Mouse (Mus musculus): ENCODE results near the gene Gas2l2. TPM values are rescaled to one million over a fixed set of nuclear protein-coding genes. Genes with fewer than 3 reads are reported as not detected.

Gas2l2 gene
- polyA plus RNA-seq, 1 experiment = not detected

DNA sequence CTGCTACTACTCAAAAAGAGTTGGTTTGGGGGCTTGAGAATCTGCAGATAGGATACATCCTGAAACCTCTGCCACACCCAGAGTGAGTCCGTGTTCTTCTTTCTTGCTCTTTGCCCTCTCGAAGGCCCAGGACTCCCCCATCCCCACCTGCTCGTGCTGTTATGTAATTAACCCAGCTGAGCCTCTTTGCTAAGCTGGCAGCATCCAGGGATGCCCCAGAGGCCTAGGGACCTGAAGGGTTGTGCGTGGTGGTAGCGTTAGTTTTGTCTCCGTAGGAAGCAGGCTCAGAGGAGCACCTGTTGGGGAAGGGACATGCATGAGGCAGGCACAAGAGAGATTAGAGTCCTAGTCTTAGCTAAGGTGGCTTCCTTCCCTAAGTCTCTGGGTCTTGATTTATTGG is 18.7 kb downstream of the Gas2l2 start:
- H3K36me3 ChIP-seq (ENCODE audit: control insufficient read depth, insufficient read depth, low read length) = no peaks in the 10 kb centered on the region
- H3K27ac ChIP-seq (ENCODE audit: control insufficient read depth, insufficient read depth, low read depth, low read length) = no peak overlapping the region
- H3K27me3 ChIP-seq (ENCODE audit: control insufficient read depth, insufficient read depth, low read length) = no peaks in the 10 kb centered on the region
- peaks cover 6% of the 10 kb centered on the region for H3K4me1 ChIP-seq (ENCODE audit: control insufficient read depth, insufficient read depth, low read length)
- TF ChIP-seq CTCF (IDR thresholded peaks at IDR 0.05; ENCODE audit: control insufficient read depth, insufficient read depth, insufficient replicate concordance, low read depth, low read length) (no peak), POLR2A (IDR thresholded peaks at IDR 0.05; ENCODE audit: control insufficient read depth, low read depth, low read length) (no peak)
- no peak overlapping the region for H3K4me3 ChIP-seq (ENCODE audit: control insufficient read depth, low read depth, low read length)

DNA sequence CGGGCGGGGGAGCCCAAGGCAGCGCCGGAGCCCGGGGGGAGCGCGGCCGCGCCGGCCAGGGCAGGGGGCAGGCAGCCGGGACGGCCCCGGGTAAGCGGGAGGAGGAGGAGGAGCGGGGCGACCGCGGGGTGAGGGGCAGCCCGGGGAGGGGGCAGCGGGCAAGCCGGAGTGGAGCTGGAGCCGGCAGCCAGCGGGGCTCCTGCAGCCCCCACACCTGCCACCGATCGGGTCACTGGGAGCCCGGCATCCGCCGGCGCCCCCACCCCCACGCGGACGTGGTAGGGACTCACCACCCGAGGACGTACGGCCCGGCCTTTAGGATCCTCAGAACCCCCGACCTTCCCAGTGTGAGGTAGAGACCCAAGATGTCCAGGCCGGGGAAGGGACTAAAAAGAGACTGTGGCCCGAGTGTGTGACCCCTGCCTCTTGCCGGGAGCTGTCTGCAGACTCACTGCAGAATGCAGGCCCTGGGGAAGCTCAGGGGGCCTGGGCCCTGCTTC is 19.4 kb downstream of the Gas2l2 start:
- no peaks in the 10 kb centered on the region for H3K36me3 ChIP-seq (ENCODE audit: control insufficient read depth, insufficient read depth, low read length)
- peak overlapping the region; percentile 41 for H3K4me3 ChIP-seq (ENCODE audit: control insufficient read depth, low read depth, low read length)
- no peak overlapping the region for H3K27ac ChIP-seq (ENCODE audit: control insufficient read depth, insufficient read depth, low read depth, low read length)
- no peaks in the 10 kb centered on the region for H3K27me3 ChIP-seq (ENCODE audit: control insufficient read depth, insufficient read depth, low read length)
- TF ChIP-seq CTCF (IDR thresholded peaks at IDR 0.05; ENCODE audit: control insufficient read depth, insufficient read depth, insufficient replicate concordance, low read depth, low read length) (no peak), POLR2A (IDR thresholded peaks at IDR 0.05; ENCODE audit: control insufficient read depth, low read depth, low read length) (no peak)
- H3K4me1 ChIP-seq (ENCODE audit: control insufficient read depth, insufficient read depth, low read length) = peaks cover 6% of the 10 kb centered on the region

DNA sequence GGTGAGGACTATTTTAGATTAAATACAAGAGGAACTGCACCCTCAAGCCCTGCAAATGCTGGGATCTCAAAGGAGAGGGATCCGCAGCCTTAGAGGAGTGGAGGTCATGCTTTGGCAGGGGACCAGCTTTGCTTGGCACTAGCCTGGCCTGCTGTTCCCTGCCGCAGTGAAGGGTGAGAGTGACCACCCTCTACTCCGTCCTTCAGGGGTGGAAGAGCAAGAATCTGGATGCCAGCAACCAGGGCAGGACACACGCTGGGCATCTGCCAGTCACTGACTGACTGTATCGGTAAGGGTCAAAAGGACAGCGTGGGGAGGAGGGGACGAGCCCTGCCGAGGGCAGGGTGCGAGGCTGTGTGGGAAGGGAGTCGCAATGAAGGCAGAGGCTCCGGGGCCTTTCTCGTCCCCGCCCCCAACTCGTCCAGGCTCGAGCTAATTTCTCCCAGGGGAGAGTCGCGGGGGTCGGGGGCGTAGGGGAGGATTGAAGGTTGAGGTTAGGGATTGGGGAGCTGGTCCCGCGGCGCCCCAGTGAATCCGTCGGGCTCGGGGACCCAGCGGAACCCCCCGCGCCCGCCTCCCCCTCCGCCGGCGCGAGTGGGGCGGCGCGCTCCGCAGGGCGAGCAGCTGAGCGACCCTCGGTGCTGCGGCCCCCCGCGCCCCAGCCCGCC is 20.0 kb downstream of the Gas2l2 start, which contains the start of gene Rasl10b:
Gene Rasl10b, plus strand, starts transcription at position 51 of the 668 bp plus-strand sequence.
- H3K27me3 ChIP-seq (ENCODE audit: control insufficient read depth, insufficient read depth, low read length) = no peaks in the 10 kb centered on the region

GRCm38 (mm10) chr11:83408242-83408641 is 21.0 kb downstream of the Gas2l2 start:
- TF ChIP-seq POLR2A (IDR thresholded peaks at IDR 0.05; ENCODE audit: control insufficient read depth, low read depth, low read length) = no peak
- no peak for TF ChIP-seq CTCF (IDR thresholded peaks at IDR 0.05; ENCODE audit: control insufficient read depth, insufficient read depth, insufficient replicate concordance, low read depth, low read length)
- no peak overlapping the region for H3K27ac ChIP-seq (ENCODE audit: control insufficient read depth, insufficient read depth, low read depth, low read length)
- H3K36me3 ChIP-seq (ENCODE audit: control insufficient read depth, insufficient read depth, low read length) = no peaks in the 10 kb centered on the region
- H3K4me3 ChIP-seq (ENCODE audit: control insufficient read depth, low read depth, low read length) = no peak overlapping the region
- peaks cover 6% of the 10 kb centered on the region for H3K4me1 ChIP-seq (ENCODE audit: control insufficient read depth, insufficient read depth, low read length)
- no peaks in the 10 kb centered on the region for H3K27me3 ChIP-seq (ENCODE audit: control insufficient read depth, insufficient read depth, low read length)

More for the DNA sequence above, 20.0 kb downstream of the Gas2l2 start, which contains the start of gene Rasl10b:
- TF ChIP-seq CTCF (IDR thresholded peaks at IDR 0.05; ENCODE audit: control insufficient read depth, insufficient read depth, insufficient replicate concordance, low read depth, low read length) (no peak), POLR2A (IDR thresholded peaks at IDR 0.05; ENCODE audit: control insufficient read depth, low read depth, low read length) (no peak; the same call in 1 of the 2 replicates)
- Histone ChIP-seq H3K4me1 (ENCODE audit: control insufficient read depth, insufficient read depth, low read length) (peaks cover 6% of the 10 kb centered on the region), H3K4me3 (ENCODE audit: control insufficient read depth, low read depth, low read length) (peak within 1 kb of the TSS; percentile 51), H3K36me3 (ENCODE audit: control insufficient read depth, insufficient read depth, low read length) (no peaks in the 10 kb centered on the region), H3K27ac (ENCODE audit: control insufficient read depth, insufficient read depth, low read depth, low read length) (no peak within 1 kb of the TSS)

DNA sequence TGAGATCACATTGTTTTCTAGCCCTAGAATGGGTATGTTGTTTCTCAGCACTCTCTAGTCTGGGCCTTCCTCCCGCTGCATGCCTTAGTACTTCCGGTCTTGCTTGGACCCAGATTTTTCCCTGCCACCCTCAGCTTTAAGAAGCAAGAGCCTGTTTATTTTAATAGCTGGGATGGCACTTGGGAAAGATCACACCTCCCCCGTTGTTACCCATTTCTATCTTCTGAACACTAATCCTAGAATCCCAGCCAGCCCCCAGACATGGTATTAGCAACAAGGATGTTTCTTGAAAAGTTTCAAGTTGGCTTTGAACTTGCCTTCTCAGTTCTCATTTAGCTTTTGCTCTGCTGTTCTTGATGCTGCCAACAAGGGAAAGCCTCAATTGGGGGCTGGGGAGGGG is 22.9 kb downstream of the Gas2l2 start:
- Histone ChIP-seq H3K27me3 (ENCODE audit: control insufficient read depth, insufficient read depth, low read length) (no peaks in the 10 kb centered on the region), H3K27ac (ENCODE audit: control insufficient read depth, insufficient read depth, low read depth, low read length) (no peak overlapping the region), H3K36me3 (ENCODE audit: control insufficient read depth, insufficient read depth, low read length) (no peaks in the 10 kb centered on the region), H3K4me1 (ENCODE audit: control insufficient read depth, insufficient read depth, low read length) (peaks cover 6% of the 10 kb centered on the region), H3K4me3 (ENCODE audit: control insufficient read depth, low read depth, low read length) (no peak overlapping the region)
- TF ChIP-seq POLR2A (IDR thresholded peaks at IDR 0.05; ENCODE audit: control insufficient read depth, low read depth, low read length) = no peak
- no peak for TF ChIP-seq CTCF (IDR thresholded peaks at IDR 0.05; ENCODE audit: control insufficient read depth, insufficient read depth, insufficient replicate concordance, low read depth, low read length)

DNA sequence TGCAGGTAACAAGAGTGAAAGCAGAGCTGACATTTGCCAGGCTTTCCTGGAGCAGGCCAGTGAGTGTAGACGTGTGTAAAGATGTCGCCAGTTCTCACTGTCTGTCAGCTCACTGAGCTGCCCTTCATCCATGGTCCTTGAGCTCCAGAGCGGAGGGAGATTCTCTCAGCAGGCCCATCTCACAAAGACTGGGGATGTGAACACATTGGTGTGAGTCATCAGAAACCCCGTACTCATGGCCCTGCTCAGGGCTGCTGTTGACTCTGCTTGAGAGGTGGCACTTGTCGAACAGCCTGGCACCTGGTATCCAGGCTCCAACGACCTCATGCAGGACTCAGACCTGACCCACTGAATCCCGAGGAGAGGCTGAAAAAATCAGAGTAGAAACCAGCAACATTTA is 25.5 kb downstream of the Gas2l2 start:
- H3K4me1 ChIP-seq (ENCODE audit: control insufficient read depth, insufficient read depth, low read length) = no peaks in the 10 kb centered on the region
- no peak overlapping the region for H3K27ac ChIP-seq (ENCODE audit: control insufficient read depth, insufficient read depth, low read depth, low read length)
- TF ChIP-seq POLR2A (IDR thresholded peaks at IDR 0.05; ENCODE audit: control insufficient read depth, low read depth, low read length) (no peak), CTCF (IDR thresholded peaks at IDR 0.05; ENCODE audit: control insufficient read depth, insufficient read depth, insufficient replicate concordance, low read depth, low read length) (no peak)
- H3K4me3 ChIP-seq (ENCODE audit: control insufficient read depth, low read depth, low read length) = no peak overlapping the region
- H3K36me3 ChIP-seq (ENCODE audit: control insufficient read depth, insufficient read depth, low read length) = no peaks in the 10 kb centered on the region
- H3K27me3 ChIP-seq (ENCODE audit: control insufficient read depth, insufficient read depth, low read length) = no peaks in the 10 kb centered on the region

- TF ChIP-seq POLR2A (IDR thresholded peaks at IDR 0.05; ENCODE audit: control insufficient read depth, low read depth, low read length) = no peak
- no peak for TF ChIP-seq CTCF (IDR thresholded peaks at IDR 0.05; ENCODE audit: control insufficient read depth, insufficient read depth, insufficient replicate concordance, low read depth, low read length)
- Histone ChIP-seq H3K27me3 (ENCODE audit: control insufficient read depth, insufficient read depth, low read length) (no peaks in the 10 kb centered on the region), H3K4me1 (ENCODE audit: control insufficient read depth, insufficient read depth, low read length) (no peaks in the 10 kb centered on the region), H3K4me3 (ENCODE audit: control insufficient read depth, low read depth, low read length) (no peak overlapping the region), H3K27ac (ENCODE audit: control insufficient read depth, insufficient read depth, low read depth, low read length) (no peak overlapping the region), H3K36me3 (ENCODE audit: control insufficient read depth, insufficient read depth, low read length) (peaks cover 3% of the 10 kb centered on the region; the same call in 1 of the 2 replicates)
These were observed 30.5 kb downstream of the Gas2l2 start for GRCm38 (mm10) chr11:83398724-83399123.

All from testis, adult 2 months (tissue).